ENCODE assay signal across 17 mouse cellular contexts in the genomic region with DNA sequence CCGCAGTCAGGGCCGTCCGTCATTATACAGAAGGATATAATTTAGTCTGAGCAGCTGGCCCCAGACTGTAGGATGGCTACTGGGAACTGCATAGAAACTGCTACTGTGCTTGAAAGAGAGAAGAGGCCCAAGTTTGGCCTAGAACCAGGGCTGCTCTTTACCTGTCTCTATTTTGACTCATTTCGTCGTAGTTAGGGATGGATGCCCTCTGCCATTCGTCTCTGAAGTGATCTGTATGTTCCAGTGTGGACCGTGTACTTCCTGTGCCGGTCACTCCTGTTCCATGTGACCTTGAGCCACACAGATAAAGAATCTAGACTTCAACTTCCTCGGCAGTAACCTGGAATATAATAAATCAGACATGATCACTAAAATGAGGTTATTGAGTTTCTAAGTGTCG. TPM values are rescaled to one million over a fixed set of nuclear protein-coding genes. Genes with fewer than 3 reads are reported as not detected.
A peak's percentile ranks its signal among the peaks of the same experiment; 100 is the strongest.
DNase-seq lines count a peak whose midpoint lies in the region; ATAC-seq and TF ChIP-seq lines count a peak whose summit lies in the region.
"Had no signal": no experiment of that assay in that cellular context is flagged by ENCODE, and none has a peak within 500 bp of the region (broad histone marks: within the 10 kb centered on the region; RNA-seq: fewer than 3 reads in every experiment).

No protein-coding gene starts in this region.

- TF ChIP-seq CTCF in gastrocnemius, adult 2 months (IDR thresholded peaks at IDR 0.05): no peak

- H3K9ac ChIP-seq in heart, embryonic 14.5 days (ENCODE audit: low read length): peak overlapping the region; percentile 18; the same call in 1 of the 2 replicates
- 0 out of 2 replicates have a peak overlapping the region, but pooled peaks have one; percentile 4 for H3K9ac ChIP-seq in neural tube, embryonic 15.5 days (replicated peaks)
- H3K9ac ChIP-seq: hindbrain, embryonic 13.5 days; limb, embryonic 13.5 days; liver, embryonic 15.5 days had no signal

- DNase-seq in gastrocnemius, adult 2 months: no peak
- no peak for DNase-seq in gastrocnemius, postnatal 36 days
- no peak for DNase-seq in heart, adult 8-10 months (ENCODE audit: low spot score)
- DNase-seq in kidney, postnatal 10 days: peak; percentile 14
- no peak for DNase-seq in kidney, postnatal 4 days
- DNase-seq: B cell, adult 2 months; cerebellum, adult 8-10 months; right cerebral cortex, adult 18-20 months had no signal

- H3K9me3 ChIP-seq in heart, embryonic 14.5 days (ENCODE audit: control insufficient read depth, low read length): no peaks in the 10 kb centered on the region
- no peaks in the 10 kb centered on the region for H3K9me3 ChIP-seq in neural tube, embryonic 15.5 days (replicated peaks)
- H3K9me3 ChIP-seq: hindbrain, embryonic 13.5 days; limb, embryonic 13.5 days; liver, embryonic 15.5 days; midbrain, embryonic 10.5 days had no signal

- H3K4me1 ChIP-seq in heart, embryonic 14.5 days (ENCODE audit: control insufficient read depth in 2 of 2, insufficient read depth in 2 of 2, low read length in 2 of 2): peaks cover 4 to 22% of the 10 kb centered on the region in 2 experiments; a peak in 3 of 4 replicates
- H3K4me1 ChIP-seq in neural tube, embryonic 15.5 days: peaks cover 18% of the 10 kb centered on the region
- H3K4me1 ChIP-seq: liver, embryonic 15.5 days had no signal

- 63% methylated on average over 10 of the region's 10 CpGs for WGBS in heart, embryonic 14.5 days
- WGBS in neural tube, embryonic 15.5 days: 73% methylated on average over 10 of the region's 10 CpGs

- H3K4me3 ChIP-seq in gastrocnemius, adult 2 months: peak overlapping the region; percentile 48
- no peak overlapping the region for H3K4me3 ChIP-seq in heart, embryonic 14.5 days (ENCODE audit: control insufficient read depth in 1 of 2, insufficient read depth in 1 of 2, low read depth in 1 of 2, low read length in 2 of 2)
- H3K4me3 ChIP-seq in neural tube, embryonic 15.5 days (replicated peaks): no peak overlapping the region
- H3K4me3 ChIP-seq: hindbrain, embryonic 13.5 days; limb, embryonic 13.5 days; liver, embryonic 15.5 days; midbrain, embryonic 10.5 days had no signal

- H3K36me3 ChIP-seq in heart, embryonic 14.5 days (ENCODE audit: control insufficient read depth, insufficient read depth, low read length): no peaks in the 10 kb centered on the region
- no peaks in the 10 kb centered on the region for H3K36me3 ChIP-seq in neural tube, embryonic 15.5 days
- H3K36me3 ChIP-seq: hindbrain, embryonic 13.5 days; limb, embryonic 13.5 days; liver, embryonic 15.5 days; midbrain, embryonic 10.5 days had no signal

- intact Hi-C loops in gastrocnemius, adult 2 months (cut with DNase I): loop anchor here (2.0 kb wide), 1 partner anchor 43 kb away; no protein-coding TSS in a partner anchor
- intact Hi-C loops in gastrocnemius, postnatal 36 days (cut with DNase I): loop anchor here (2.0 kb wide), 1 partner anchor 57 kb away; no protein-coding TSS in a partner anchor

- no peaks in the 10 kb centered on the region for H3K27me3 ChIP-seq in heart, embryonic 14.5 days (ENCODE audit: control insufficient read depth, insufficient read depth, low read length)
- H3K27me3 ChIP-seq in neural tube, embryonic 15.5 days (replicated peaks): no peaks in the 10 kb centered on the region
- H3K27me3 ChIP-seq: hindbrain, embryonic 13.5 days; liver, embryonic 15.5 days had no signal

- no peak overlapping the region for H3K4me2 ChIP-seq in heart, embryonic 14.5 days (ENCODE audit: low read length)
- no peak overlapping the region for H3K4me2 ChIP-seq in neural tube, embryonic 15.5 days
- H3K4me2 ChIP-seq: hindbrain, embryonic 13.5 days; limb, embryonic 13.5 days; liver, embryonic 15.5 days had no signal

- no peak for ATAC-seq in heart, embryonic 14.5 days (ENCODE audit: insufficient number of reproducible peaks, insufficient read depth, low FRiP score, low read depth)
- ATAC-seq in neural tube, embryonic 15.5 days (ENCODE audit: low FRiP score): no peak
- ATAC-seq: forebrain, embryonic 16.5 days; inflammation-experienced regulatory T-cells, adult 6 months had no signal

- peak overlapping the region; percentile 89 for H3K27ac ChIP-seq in gastrocnemius, adult 2 months
- peak overlapping the region in 1 of 2 experiments; percentile 67; a peak in 1 of 4 replicates for H3K27ac ChIP-seq in heart, embryonic 14.5 days (replicated peaks in 1 of 2; ENCODE audit: control insufficient read depth in 1 of 2, insufficient read depth in 1 of 2, low read depth in 2 of 2, low read length in 2 of 2)
- no peak overlapping the region for H3K27ac ChIP-seq in neural tube, embryonic 15.5 days (replicated peaks)
- H3K27ac ChIP-seq: hindbrain, embryonic 13.5 days; limb, embryonic 13.5 days; liver, embryonic 15.5 days; macrophage; midbrain, embryonic 10.5 days had no signal

RNA-seq across cellular contexts. Expression of gene Zfp622, which starts 26.5 kb away (rescaled TPM):
- 10 to 100 TPM; 22.6 to 25.5 TPM for total RNA-seq in gastrocnemius, adult 2 months (2021)
- total RNA-seq in gastrocnemius, postnatal 36 days (2021): 10 to 100 TPM; 19.6 to 23.0 TPM
- polyA plus RNA-seq in heart, embryonic 14.5 days (2014; fragmentation: Nextera tagmentation; extraction: Ambion mirVana): 17.7 and 24.4 TPM in 2 replicates
- total RNA-seq in heart, adult 8-10 months (2022): 10 to 100 TPM; 20.4 to 26.6 (median 24.4) TPM
- 35.2 and 37.4 TPM in 2 replicates for polyA plus RNA-seq in neural tube, embryonic 15.5 days (2015; fragmentation: Nextera tagmentation; extraction: Ambion mirVana)
